ENCODE assay signal across 20 mouse cellular contexts in the genomic region with DNA sequence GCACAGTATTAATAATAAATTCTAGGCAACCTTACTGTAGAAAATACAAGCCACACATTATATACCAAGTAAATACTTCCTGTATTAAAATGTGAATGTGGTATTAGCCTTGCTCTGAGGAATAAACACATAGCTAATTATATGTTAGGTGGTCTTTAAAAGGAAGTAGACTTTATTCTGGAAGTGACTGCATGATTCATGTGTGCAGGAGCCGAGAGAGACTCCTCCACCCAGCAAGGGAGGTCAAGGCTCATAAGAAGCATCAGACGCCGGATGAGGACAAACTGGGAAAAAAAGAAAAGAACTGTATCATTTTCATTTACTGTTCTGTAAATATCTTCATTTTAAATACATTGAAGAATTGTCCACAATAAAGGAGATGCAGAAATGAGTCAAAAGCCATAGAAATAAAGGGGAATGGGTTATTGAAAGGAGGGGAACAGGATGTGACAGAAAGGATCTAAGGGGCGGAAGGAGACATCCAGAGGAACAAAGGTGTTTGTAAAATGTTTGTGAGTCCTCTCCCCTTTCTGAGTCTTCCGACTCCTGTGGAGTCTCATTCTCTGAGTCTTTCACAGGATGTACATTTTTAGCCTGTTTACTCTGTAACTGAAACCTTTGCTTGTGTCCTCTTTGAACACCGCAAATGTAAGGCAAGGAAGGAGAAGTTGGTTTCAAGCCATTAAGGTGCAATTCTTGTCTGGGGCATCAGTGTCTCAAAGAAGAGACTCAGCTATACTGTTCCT.
DNase-seq lines count a peak whose midpoint lies in the region; ATAC-seq and TF ChIP-seq lines count a peak whose summit lies in the region.
"Had no signal": no experiment of that assay in that cellular context is flagged by ENCODE, and none has a peak within 500 bp of the region (broad histone marks: within the 10 kb centered on the region; RNA-seq: fewer than 3 reads in every experiment).

No protein-coding gene starts in this region.

- in situ Hi-C loops in CH12.LX (cut with MboI; ENCODE audit: low pct_ligation_motif_present, low pct_unique_long_range_greater_than_20kb, low sequenced_read_pairs), result no loop called here

- peak; percentile 34 to 48 for DNase-seq in spleen, postnatal 36 days (ENCODE audit: low spot score in 2 of 2)
- no peak for DNase-seq in spleen, postnatal 14 days (ENCODE audit: low spot score in 2 of 2)
- DNase-seq in CH12.LX (ENCODE audit: extremely low read depth), result no peak
- DNase-seq in naive thymus-derived CD4-positive, alpha-beta T cell, adult 2 months (ENCODE audit: low read depth), result peak; percentile 72
- DNase-seq in forebrain, embryonic 14.5 days (ENCODE audit: low spot score), result no peak
- DNase-seq in gastrocnemius, postnatal 36 days, result no peak
- DNase-seq: adrenal gland, postnatal 25 days; cerebellum, adult 8-10 months; gastrocnemius, postnatal 14 days; heart, postnatal 14 days; kidney, adult 18-20 months; kidney, postnatal 25 days; right cerebral cortex, postnatal 14 days had no signal

- peak overlapping the region; percentile 61 for H3K4me2 ChIP-seq in CH12.LX (ENCODE audit: insufficient read depth, low read depth, poor library complexity, severe bottlenecking)
- H3K4me2 ChIP-seq in forebrain, embryonic 14.5 days (ENCODE audit: low read length), result no peak overlapping the region
- H3K4me2 ChIP-seq: heart, embryonic 11.5 days; limb, embryonic 12.5 days; lung, embryonic 15.5 days; neural tube, embryonic 12.5 days had no signal

- H3K79me2 ChIP-seq in CH12.LX (replicated peaks; ENCODE audit: control insufficient read depth, extremely low read depth, insufficient read depth, poor library complexity, severe bottlenecking), result peaks cover 8% of the 10 kb centered on the region

- TF ChIP-seq EP300 in CH12.LX (IDR thresholded peaks at IDR 0.05; ENCODE audit: low read length), result peak; percentile 65

- H3K27me3 ChIP-seq in CH12.LX (replicated peaks), result no peaks in the 10 kb centered on the region
- no peaks in the 10 kb centered on the region for H3K27me3 ChIP-seq in forebrain, embryonic 14.5 days (replicated peaks; ENCODE audit: control insufficient read depth, insufficient read depth, low read length)
- H3K27me3 ChIP-seq: limb, embryonic 12.5 days; lung, embryonic 15.5 days; megakaryocyte, embryonic 14.5 days; neural tube, embryonic 12.5 days had no signal

- dilution Hi-C loops in CH12.LX (cut with MboI; ENCODE audit: extremely low pct_ligation_motif_present, extremely low pct_unique_long_range_greater_than_20kb, low sequenced_read_pairs), result no loop called here

- intact Hi-C loops in gastrocnemius, postnatal 36 days (cut with DNase I), result no loop called here

- H3K36me3 ChIP-seq in CH12.LX (replicated peaks in 1 of 2; ENCODE audit: control insufficient read depth in 1 of 2, insufficient read depth in 1 of 2, low read length in 1 of 2), result no peaks in the 10 kb centered on the region
- H3K36me3 ChIP-seq in forebrain, embryonic 14.5 days (ENCODE audit: control insufficient read depth, insufficient read depth, low read length), result no peaks in the 10 kb centered on the region
- H3K36me3 ChIP-seq: limb, embryonic 12.5 days; lung, embryonic 15.5 days; neural tube, embryonic 12.5 days had no signal

- H3K4me3 ChIP-seq in CH12.LX (replicated peaks in 1 of 3; ENCODE audit: low read depth in 2 of 3, low read length in 2 of 3, poor library complexity in 1 of 3), result no peak overlapping the region
- no peak overlapping the region for H3K4me3 ChIP-seq in forebrain, embryonic 14.5 days (ENCODE audit: low read depth, low read length)
- H3K4me3 ChIP-seq: limb, embryonic 12.5 days; lung, embryonic 15.5 days; neural tube, embryonic 12.5 days had no signal

- ATAC-seq in granulocyte monocyte progenitor cell, adult 5-6 weeks (replicated peaks; ENCODE audit: poor library complexity, severe bottlenecking), result 0 out of 2 replicates have a peak, but pooled peaks have one; percentile 14
- no peak for ATAC-seq in forebrain, embryonic 14.5 days
- ATAC-seq: hindbrain, embryonic 16.5 days had no signal

- no peak for TF ChIP-seq RAD21 in CH12.LX (IDR thresholded peaks at IDR 0.05; ENCODE audit: low read depth, low read length)

- TF ChIP-seq POLR2A in CH12.LX (IDR thresholded peaks at IDR 0.05; ENCODE audit: low read depth, low read length), result 0 out of 2 replicates have a peak, but pooled peaks have one; percentile 12

- peak overlapping the region; percentile 64 for H3K27ac ChIP-seq in CH12.LX (ENCODE audit: insufficient read depth, low read depth)
- H3K27ac ChIP-seq in forebrain, embryonic 14.5 days (ENCODE audit: low read depth, low read length), result no peak overlapping the region
- H3K27ac ChIP-seq: limb, embryonic 12.5 days; lung, embryonic 15.5 days; neural tube, embryonic 12.5 days had no signal

- H3K4me1 ChIP-seq in CH12.LX (ENCODE audit: control insufficient read depth in 1 of 2, insufficient read depth in 2 of 2), result peaks cover 6 to 49% of the 10 kb centered on the region in 2 experiments
- no peaks in the 10 kb centered on the region for H3K4me1 ChIP-seq in forebrain, embryonic 14.5 days (ENCODE audit: control insufficient read depth, insufficient read depth, low read length)
- H3K4me1 ChIP-seq: limb, embryonic 12.5 days; lung, embryonic 15.5 days; neural tube, embryonic 12.5 days had no signal

- WGBS in forebrain, embryonic 14.5 days, result 84% methylated on average over 6 of the region's 6 CpGs

- H3K9ac ChIP-seq in CH12.LX (ENCODE audit: insufficient read depth, low read depth), result peak overlapping the region; percentile 60
- H3K9ac ChIP-seq in forebrain, embryonic 14.5 days (ENCODE audit: low read length), result no peak overlapping the region
- H3K9ac ChIP-seq: limb, embryonic 12.5 days; lung, embryonic 15.5 days; neural tube, embryonic 12.5 days had no signal

- no peaks in the 10 kb centered on the region for H3K9me3 ChIP-seq in CH12.LX (replicated peaks; ENCODE audit: low read length)
- H3K9me3 ChIP-seq in forebrain, embryonic 14.5 days (replicated peaks; ENCODE audit: control insufficient read depth, low read length), result no peaks in the 10 kb centered on the region
- H3K9me3 ChIP-seq: limb, embryonic 12.5 days; lung, embryonic 15.5 days; megakaryocyte, embryonic 14.5 days; neural tube, embryonic 12.5 days had no signal

- no peak for TF ChIP-seq CTCF in CH12.LX (conservative IDR thresholded peaks at IDR 0.05 in 1 of 2, IDR thresholded peaks at IDR 0.05 in 1 of 2; ENCODE audit: low read depth in 2 of 2, low read length in 2 of 2)

TF ChIP-seq in CH12.LX, 34 proteins besides CTCF, POLR2A, EP300 and RAD21:
- TF ChIP-seq PAX5 (IDR thresholded peaks at IDR 0.05; ENCODE audit: low read length), result no peak
- no peak for TF ChIP-seq MAFK (IDR thresholded peaks at IDR 0.05; ENCODE audit: insufficient replicate concordance, low read length)
- TF ChIP-seq HCFC1 (IDR thresholded peaks at IDR 0.05; ENCODE audit: low read depth, low read length), result no peak
- no peak for TF ChIP-seq IRF4 (IDR thresholded peaks at IDR 0.05; ENCODE audit: low read depth, low read length)
- no peak for TF ChIP-seq KAT2A (IDR thresholded peaks at IDR 0.05; ENCODE audit: insufficient replicate concordance, low read length)
- TF ChIP-seq BHLHE40 (IDR thresholded peaks at IDR 0.05; ENCODE audit: low read depth, low read length), result no peak
- no peak for TF ChIP-seq NRF1 (IDR thresholded peaks at IDR 0.05; ENCODE audit: low read depth, low read length)
- TF ChIP-seq SIN3A (IDR thresholded peaks at IDR 0.05; ENCODE audit: low read length), result no peak
- TF ChIP-seq GABPA (IDR thresholded peaks at IDR 0.05; ENCODE audit: insufficient replicate concordance, low read depth, low read length), result no peak
- no peak; the same call in 1 of the 2 replicates for TF ChIP-seq SMC3 (IDR thresholded peaks at IDR 0.05; ENCODE audit: low read depth, low read length)
- peak; percentile 9; the same call in 1 of the 2 replicates for TF ChIP-seq ELF1 (IDR thresholded peaks at IDR 0.05; ENCODE audit: low read depth, low read length)
- TF ChIP-seq TCF12 (IDR thresholded peaks at IDR 0.05; ENCODE audit: low read depth, low read length), result 0 out of 2 replicates have a peak, but pooled peaks have one; percentile 34
- no peak for TF ChIP-seq TBP (conservative IDR thresholded peaks at IDR 0.05; ENCODE audit: low read depth, low read length)
- TF ChIP-seq MXI1 (IDR thresholded peaks at IDR 0.05; ENCODE audit: low read depth, low read length), result no peak
- TF ChIP-seq ETS1 (conservative IDR thresholded peaks at IDR 0.05; ENCODE audit: low read depth, low read length), result no peak; the same call in 1 of the 2 replicates
- no peak for TF ChIP-seq JUN (IDR thresholded peaks at IDR 0.05; ENCODE audit: insufficient read depth, low read depth, low read length)
- no peak for TF ChIP-seq MYC (IDR thresholded peaks at IDR 0.05; ENCODE audit: low read depth, low read length)
- TF ChIP-seq ZC3H11A (IDR thresholded peaks at IDR 0.05; ENCODE audit: low read depth, low read length), result no peak
- TF ChIP-seq E2F4 (IDR thresholded peaks at IDR 0.05; ENCODE audit: insufficient replicate concordance, low read depth, low read length), result no peak
- TF ChIP-seq ZNF384 (IDR thresholded peaks at IDR 0.05; ENCODE audit: low read depth, low read length), result no peak
- no peak for TF ChIP-seq CHD2 (IDR thresholded peaks at IDR 0.05; ENCODE audit: low read length)
- TF ChIP-seq ZKSCAN1 (IDR thresholded peaks at IDR 0.05; ENCODE audit: borderline replicate concordance, low read depth, low read length), result no peak
- TF ChIP-seq CHD1 (IDR thresholded peaks at IDR 0.05; ENCODE audit: low read depth, low read length), result no peak
- peak; percentile 77 for TF ChIP-seq MEF2A (IDR thresholded peaks at IDR 0.05; ENCODE audit: borderline replicate concordance, low read depth, low read length)
- TF ChIP-seq NELFE (IDR thresholded peaks at IDR 0.05; ENCODE audit: low read depth, low read length), result no peak
- 0 out of 2 replicates have a peak, but pooled peaks have one; percentile 54 for TF ChIP-seq POLR2AphosphoS2 (IDR thresholded peaks at IDR 0.05; ENCODE audit: low read depth, low read length)
- no peak for TF ChIP-seq ZMIZ1 (IDR thresholded peaks at IDR 0.05; ENCODE audit: low read depth, low read length)
TF ChIP-seq in CH12.LX: peak in this region for 4.

Comparison
In these comparisons a context has a peak if more than half of its experiments do, and no peak if none do; other contexts are left out.
1. DNase-seq: peak in spleen, postnatal 36 days (2 of 2) and naive thymus-derived CD4-positive, alpha-beta T cell, adult 2 months (single experiment); none in spleen, postnatal 14 days (0 of 2), CH12.LX (single experiment), forebrain, embryonic 14.5 days (single experiment) and gastrocnemius, postnatal 36 days (0 of 2).